Mouse (Mus musculus) central nervous system, embryonic 14 days (tissue): Measurements from ENCODE around the gene Cwc27. TPM values are rescaled to one million over a fixed set of nuclear protein-coding genes. Genes with fewer than 3 reads are reported as not detected.

Experiments
- polyA plus RNA-seq: library from polyadenylated mRNA; depleted of rRNA; stranded (reverse); fragments of >200 nt; gene quantifications from 2 replicates; pipeline ENCODE4 v1.2.3, GENCODE M21; 2012; rRNA removed

The Cwc27 gene
- polyA plus RNA-seq: 16.8 and 18.8 TPM in 2 replicates

DNA sequence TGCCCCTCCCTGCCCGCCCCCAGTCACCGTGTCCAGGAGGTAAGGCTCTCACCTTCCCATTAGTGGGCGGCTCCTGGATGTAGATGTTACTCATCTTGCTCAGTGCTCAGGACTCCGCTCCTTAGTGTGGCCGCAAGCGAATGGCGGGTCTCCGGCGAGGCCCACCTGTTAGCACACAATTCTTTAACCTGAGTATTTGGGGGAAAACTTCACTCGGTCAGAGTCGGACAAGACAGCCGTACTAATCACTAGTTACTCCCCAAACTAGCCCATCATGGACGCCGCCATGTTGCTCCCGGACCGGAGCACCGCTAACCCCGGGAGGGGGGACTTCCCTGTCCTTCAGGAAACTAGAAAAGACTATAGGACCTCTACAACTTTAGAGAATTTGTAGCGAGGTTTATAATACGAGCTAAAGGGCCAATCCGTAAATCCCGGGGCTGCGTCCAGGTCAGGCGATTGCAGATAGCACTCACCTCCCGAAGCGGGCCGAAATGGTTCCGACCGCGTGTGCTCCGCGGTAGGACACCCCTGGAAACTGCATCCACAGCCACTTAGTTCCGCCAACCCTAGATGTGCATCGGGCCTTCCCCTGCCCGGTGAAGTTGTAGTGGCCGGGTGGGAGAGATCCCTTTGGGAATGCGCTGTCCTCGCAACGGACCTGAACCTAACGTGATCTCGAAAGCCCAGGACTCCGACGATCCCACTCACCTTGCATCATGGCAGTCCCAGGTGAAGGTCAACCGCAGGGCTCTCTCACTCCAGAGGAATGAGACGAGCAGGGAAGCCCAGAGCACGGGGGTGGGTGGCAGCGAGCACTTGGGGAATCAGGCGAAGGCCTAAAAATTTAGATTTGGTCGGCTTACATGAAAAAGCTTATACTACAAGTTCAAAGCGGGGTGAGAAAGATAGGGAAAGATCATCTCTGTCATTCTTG lies at the start of gene Cwc27:
TSS of gene Cwc27 (minus strand) at position 508 of the 937 bp plus-strand sequence.

DNA sequence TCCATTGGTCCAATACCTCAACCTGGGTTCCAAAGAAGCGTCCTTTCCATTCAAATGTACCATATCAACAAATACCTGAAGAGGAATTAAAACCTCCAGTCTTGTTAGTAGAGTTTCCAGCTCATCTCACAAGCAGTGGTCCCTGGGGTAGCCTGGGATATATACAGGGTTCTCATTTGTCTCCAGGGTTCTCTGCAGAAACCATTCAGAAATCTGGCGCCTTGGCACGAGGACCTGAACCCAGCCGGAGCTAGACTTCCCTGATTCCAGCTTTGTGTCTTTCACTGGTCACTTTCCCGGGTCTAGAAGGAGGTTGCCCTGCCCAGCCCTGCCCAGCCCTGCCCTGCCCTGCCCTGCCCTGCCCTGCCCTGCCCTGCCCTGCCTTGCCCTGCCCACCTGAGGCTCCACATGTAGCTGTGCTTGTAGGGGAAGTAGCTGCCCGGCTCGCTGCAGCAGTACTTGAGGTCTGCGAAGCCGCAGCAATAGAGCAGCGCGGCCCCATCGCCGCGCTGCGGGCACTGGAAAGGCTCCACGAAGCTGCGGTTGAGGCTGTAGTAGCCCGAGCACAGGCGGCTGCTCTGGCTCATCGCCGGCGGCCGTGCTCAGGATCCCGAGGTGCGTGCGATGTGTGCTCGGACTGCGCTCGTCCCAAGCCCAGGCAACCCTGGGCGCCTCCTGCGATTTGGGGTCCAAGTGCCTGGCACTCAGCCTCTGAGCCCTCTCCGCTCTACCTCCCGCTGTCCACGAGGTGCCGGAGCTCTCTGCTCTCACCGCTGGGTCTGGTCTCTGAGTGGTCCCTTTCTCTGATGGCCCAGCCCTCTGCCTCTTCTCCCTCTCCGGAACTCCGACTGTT lies 46.4 kb upstream of the Cwc27 start, which contains the start of gene Shisal2b:
TSS of gene Shisal2b (minus strand) at position 767 of the 853 bp plus-strand sequence.

DNA sequence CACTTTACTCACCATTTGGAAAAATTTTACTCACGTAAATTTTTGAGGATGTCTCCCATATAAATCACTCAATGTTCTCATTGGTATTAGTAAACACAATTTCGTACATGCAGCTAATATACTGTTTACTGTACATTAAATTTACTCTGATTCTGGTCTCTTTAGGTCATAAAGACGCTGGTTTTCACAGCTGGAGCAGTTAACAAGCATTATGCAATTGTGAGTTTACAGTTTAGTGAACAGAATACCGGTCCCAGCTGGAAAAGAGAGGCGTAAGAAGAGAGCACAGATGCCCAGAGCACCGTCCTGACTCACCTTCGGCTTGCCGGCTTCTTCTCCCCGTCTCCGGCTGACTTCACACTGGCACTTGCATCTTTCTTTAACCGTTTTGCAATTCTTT lies 24.8 kb downstream of the Cwc27 start, which contains the start of gene Srek1ip1:
TSS of gene Srek1ip1 (plus strand) at position 301 of the 400 bp plus-strand sequence.

Other genes starting within 250 kb of the Cwc27 start
- gene Srek1ip1, start 24.7 kb downstream of the Cwc27 start, polyA plus RNA-seq: 19.6 and 20.1 TPM in 2 replicates
- gene Shisal2b, start 46.8 kb upstream of the Cwc27 start, polyA plus RNA-seq: 0.50 and 0.88 TPM in 2 replicates
- 3.7 and 5.2 TPM in 2 replicates for gene Rgs7bp, start 237.8 kb upstream of the Cwc27 start, polyA plus RNA-seq